Mouse (Mus musculus): ENCODE data around the gene Slc35c2. TPM values are rescaled to one million over a fixed set of nuclear protein-coding genes. Genes with fewer than 3 reads are reported as not detected.

The Slc35c2 gene
- polyA plus RNA-seq, 1 experiment: 53.6 TPM

DNA sequence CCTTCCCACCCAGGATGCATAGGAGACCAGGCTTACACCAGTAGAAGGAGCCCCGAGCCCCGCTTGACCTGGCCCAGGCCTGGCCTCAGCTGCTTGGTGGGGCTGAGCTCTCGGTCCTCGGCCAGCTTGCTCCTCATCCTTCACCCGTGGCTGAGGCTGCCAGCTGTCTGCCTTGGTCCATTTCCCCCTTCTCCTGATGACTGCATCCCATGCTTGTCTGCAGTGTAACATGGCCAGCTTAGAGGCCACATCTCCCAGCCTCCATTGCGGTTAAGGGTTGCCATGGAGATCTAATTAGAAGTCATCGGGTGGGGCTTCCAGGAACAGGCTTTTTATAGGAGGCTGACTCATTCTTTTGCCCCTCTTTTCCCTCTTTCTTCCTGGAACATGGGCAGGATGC is 23.8 kb downstream of the Slc35c2 start:
- Histone ChIP-seq H3K4me1 (ENCODE audit: control insufficient read depth, insufficient read depth, low read length) (peaks cover 6% of the 10 kb centered on the region; the same call in 1 of the 2 replicates), H3K4me3 (ENCODE audit: insufficient read depth, low read length) (no peak overlapping the region), H3K27ac (ENCODE audit: insufficient read depth, low read length) (no peak overlapping the region)
- TF ChIP-seq POLR2A (IDR thresholded peaks at IDR 0.05; ENCODE audit: extremely low read depth, insufficient read depth, low read length) (no peak), CTCF (IDR thresholded peaks at IDR 0.05; ENCODE audit: extremely low read depth, insufficient read depth, low read length) (no peak)

- TF ChIP-seq CTCF (IDR thresholded peaks at IDR 0.05; ENCODE audit: extremely low read depth, insufficient read depth, low read length) (no peak), POLR2A (IDR thresholded peaks at IDR 0.05; ENCODE audit: extremely low read depth, insufficient read depth, low read length) (no peak)
These were observed 25.2 kb downstream of the Slc35c2 start for GRCm38 (mm10) chr2:165262274-165262990.

GRCm38 (mm10) chr2:165259859-165260258 is 27.8 kb downstream of the Slc35c2 start:
- Histone ChIP-seq H3K27ac (ENCODE audit: insufficient read depth, low read length) (no peak overlapping the region), H3K4me1 (ENCODE audit: control insufficient read depth, insufficient read depth, low read length) (peaks cover 3% of the 10 kb centered on the region), H3K4me3 (ENCODE audit: insufficient read depth, low read length) (no peak overlapping the region)
- TF ChIP-seq CTCF (IDR thresholded peaks at IDR 0.05; ENCODE audit: extremely low read depth, insufficient read depth, low read length) (no peak), POLR2A (IDR thresholded peaks at IDR 0.05; ENCODE audit: extremely low read depth, insufficient read depth, low read length) (no peak)

More at GRCm38 (mm10) chr2:165262274-165262990, 25.2 kb downstream of the Slc35c2 start:
- Histone ChIP-seq H3K4me1 (ENCODE audit: control insufficient read depth, insufficient read depth, low read length) (peaks cover 7% of the 10 kb centered on the region), H3K27ac (ENCODE audit: insufficient read depth, low read length) (no peak overlapping the region), H3K4me3 (ENCODE audit: insufficient read depth, low read length) (no peak overlapping the region)

GRCm38 (mm10) chr2:165258321-165258720 is 29.3 kb downstream of the Slc35c2 start:
- Histone ChIP-seq H3K4me1 (ENCODE audit: control insufficient read depth, insufficient read depth, low read length) (peaks cover 1% of the 10 kb centered on the region; the same call in 1 of the 2 replicates), H3K4me3 (ENCODE audit: insufficient read depth, low read length) (no peak overlapping the region), H3K27ac (ENCODE audit: insufficient read depth, low read length) (no peak overlapping the region)
- no peak for TF ChIP-seq POLR2A (IDR thresholded peaks at IDR 0.05; ENCODE audit: extremely low read depth, insufficient read depth, low read length)
- TF ChIP-seq CTCF (IDR thresholded peaks at IDR 0.05; ENCODE audit: extremely low read depth, insufficient read depth, low read length): no peak

DNA sequence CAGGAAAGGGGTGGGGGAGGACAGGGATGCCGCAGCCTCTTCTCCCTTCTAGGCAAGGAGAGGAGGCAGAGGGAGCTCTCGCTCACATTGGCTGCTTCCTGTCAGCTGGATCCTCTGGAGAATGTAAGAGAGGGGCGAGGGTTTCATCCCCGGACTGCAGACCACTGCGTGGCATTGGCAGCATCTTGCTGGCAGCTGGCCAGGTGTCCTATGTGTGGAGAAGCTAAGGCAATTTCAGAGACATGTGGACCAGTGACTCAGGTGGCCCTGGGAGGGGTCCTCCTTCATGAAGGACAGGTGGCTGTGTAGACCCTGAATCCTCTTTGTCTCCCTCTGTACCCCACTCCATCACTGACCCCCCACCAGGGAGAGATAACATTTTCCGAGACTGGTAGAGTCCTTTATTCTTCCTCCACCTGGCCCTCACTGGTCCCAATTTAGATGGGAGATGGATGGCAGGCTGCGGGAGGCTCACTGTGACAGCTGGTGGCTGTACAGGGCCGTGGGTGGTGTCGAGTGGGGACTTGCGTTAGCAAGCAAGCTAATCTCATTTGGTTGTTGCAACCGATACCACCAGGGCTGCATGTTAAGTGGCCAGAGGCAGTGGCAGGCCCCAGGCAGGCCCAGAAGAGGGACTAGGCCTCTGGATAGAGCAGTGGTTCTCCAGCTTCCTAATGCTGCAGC is 30.4 kb downstream of the Slc35c2 start:
- H3K27ac ChIP-seq (ENCODE audit: insufficient read depth, low read length): no peak overlapping the region
- H3K4me1 ChIP-seq (ENCODE audit: control insufficient read depth, insufficient read depth, low read length): peaks cover 1% of the 10 kb centered on the region; the same call in 1 of the 2 replicates

GRCm38 (mm10) chr2:165256213-165256612 is 31.5 kb downstream of the Slc35c2 start:
- no peak for TF ChIP-seq POLR2A (IDR thresholded peaks at IDR 0.05; ENCODE audit: extremely low read depth, insufficient read depth, low read length)
- no peak for TF ChIP-seq CTCF (IDR thresholded peaks at IDR 0.05; ENCODE audit: extremely low read depth, insufficient read depth, low read length)
- Histone ChIP-seq H3K4me1 (ENCODE audit: control insufficient read depth, insufficient read depth, low read length) (peaks cover 1% of the 10 kb centered on the region; the same call in 1 of the 2 replicates), H3K27ac (ENCODE audit: insufficient read depth, low read length) (no peak overlapping the region), H3K4me3 (ENCODE audit: insufficient read depth, low read length) (no peak overlapping the region)

More for the DNA sequence above, 30.4 kb downstream of the Slc35c2 start:
- no peak for TF ChIP-seq CTCF (IDR thresholded peaks at IDR 0.05; ENCODE audit: extremely low read depth, insufficient read depth, low read length)
- TF ChIP-seq POLR2A (IDR thresholded peaks at IDR 0.05; ENCODE audit: extremely low read depth, insufficient read depth, low read length): no peak
- no peak overlapping the region for H3K4me3 ChIP-seq (ENCODE audit: insufficient read depth, low read length)

- Histone ChIP-seq H3K27ac (ENCODE audit: insufficient read depth, low read length) (no peak overlapping the region), H3K4me1 (ENCODE audit: control insufficient read depth, insufficient read depth, low read length) (peaks cover 1% of the 10 kb centered on the region; the same call in 1 of the 2 replicates), H3K4me3 (ENCODE audit: insufficient read depth, low read length) (no peak overlapping the region)
- TF ChIP-seq CTCF (IDR thresholded peaks at IDR 0.05; ENCODE audit: extremely low read depth, insufficient read depth, low read length): no peak
- no peak for TF ChIP-seq POLR2A (IDR thresholded peaks at IDR 0.05; ENCODE audit: extremely low read depth, insufficient read depth, low read length)
These were observed 33.8 kb downstream of the Slc35c2 start for GRCm38 (mm10) chr2:165253867-165254266.

- peaks cover 1% of the 10 kb centered on the region; the same call in 1 of the 2 replicates for H3K4me1 ChIP-seq (ENCODE audit: control insufficient read depth, insufficient read depth, low read length)
- TF ChIP-seq POLR2A (IDR thresholded peaks at IDR 0.05; ENCODE audit: extremely low read depth, insufficient read depth, low read length) (no peak), CTCF (IDR thresholded peaks at IDR 0.05; ENCODE audit: extremely low read depth, insufficient read depth, low read length) (no peak)
- no peak overlapping the region for H3K4me3 ChIP-seq (ENCODE audit: insufficient read depth, low read length)
- H3K27ac ChIP-seq (ENCODE audit: insufficient read depth, low read length): no peak overlapping the region
These were observed 34.4 kb downstream of the Slc35c2 start for GRCm38 (mm10) chr2:165253269-165253668.

DNA sequence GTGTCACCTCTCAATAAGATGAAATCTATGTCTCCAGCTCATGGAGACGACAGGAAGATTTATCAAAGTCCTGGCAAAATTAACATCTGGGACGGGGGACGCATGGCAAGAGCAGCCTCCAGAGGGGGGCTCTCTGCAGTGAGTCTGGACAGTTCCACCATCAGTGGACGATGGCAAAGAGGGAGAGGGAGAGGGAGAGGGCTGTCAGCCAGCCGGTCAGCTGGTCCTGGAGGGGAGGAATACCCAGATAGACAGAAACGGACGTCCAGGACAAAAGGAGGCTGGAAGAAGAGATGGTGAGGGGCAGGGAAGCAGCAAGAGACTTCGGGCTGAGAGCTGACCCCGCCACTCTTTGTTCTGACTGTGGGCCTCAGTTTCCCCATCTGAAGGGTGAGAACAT is 34.9 kb downstream of the Slc35c2 start:
- Histone ChIP-seq H3K4me1 (ENCODE audit: control insufficient read depth, insufficient read depth, low read length) (peaks cover 1% of the 10 kb centered on the region; the same call in 1 of the 2 replicates), H3K4me3 (ENCODE audit: insufficient read depth, low read length) (no peak overlapping the region), H3K27ac (ENCODE audit: insufficient read depth, low read length) (no peak overlapping the region)
- TF ChIP-seq POLR2A (IDR thresholded peaks at IDR 0.05; ENCODE audit: extremely low read depth, insufficient read depth, low read length) (no peak), CTCF (IDR thresholded peaks at IDR 0.05; ENCODE audit: extremely low read depth, insufficient read depth, low read length) (no peak)

All from cortical plate, adult 2 months (tissue).